Mouse (Mus musculus) A20 (cell line): ENCODE measurements around the gene Ndufc2.
"Not testable (repeated sequence)": the region's sequence is repeated elsewhere in the genome, so short reads cannot be mapped to it uniquely, and the experiment has no call there.

Experiments
- DNase-seq: peaks from one replicate; pipeline ENCODE4 v3.0.0-alpha.2; 2011; ENCODE audit warnings: low read depth, low spot score

Ndufc2 gene

DNA sequence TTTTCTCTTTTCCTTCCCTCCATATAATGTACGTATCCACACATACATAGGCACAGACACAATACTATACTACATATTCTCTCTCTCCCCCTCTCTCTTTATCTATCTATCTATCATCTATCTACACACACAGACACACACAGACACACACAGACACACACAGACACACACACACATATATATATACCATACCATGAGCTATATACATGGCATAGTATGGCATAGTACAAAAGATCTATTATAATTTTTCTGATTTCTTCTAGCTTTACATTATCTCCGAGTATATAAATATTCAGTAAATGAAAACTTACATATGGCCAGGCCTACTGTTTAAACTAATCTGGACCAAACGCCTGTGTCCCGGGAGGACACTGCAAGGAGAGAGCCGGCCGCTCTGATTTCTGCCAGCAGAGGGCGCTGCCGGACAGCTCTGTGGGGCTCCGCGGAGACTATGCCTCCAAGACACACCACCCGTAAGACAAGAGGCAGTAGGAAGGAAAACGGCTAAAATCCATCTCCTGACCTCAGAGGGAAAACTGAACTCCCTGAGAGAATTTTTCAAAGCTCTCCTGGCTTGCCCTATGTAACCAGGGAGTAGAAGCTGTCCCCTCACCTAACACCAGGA, 24.9 kb downstream of the Ndufc2 start:
- DNase-seq = peak; percentile 78

DNA sequence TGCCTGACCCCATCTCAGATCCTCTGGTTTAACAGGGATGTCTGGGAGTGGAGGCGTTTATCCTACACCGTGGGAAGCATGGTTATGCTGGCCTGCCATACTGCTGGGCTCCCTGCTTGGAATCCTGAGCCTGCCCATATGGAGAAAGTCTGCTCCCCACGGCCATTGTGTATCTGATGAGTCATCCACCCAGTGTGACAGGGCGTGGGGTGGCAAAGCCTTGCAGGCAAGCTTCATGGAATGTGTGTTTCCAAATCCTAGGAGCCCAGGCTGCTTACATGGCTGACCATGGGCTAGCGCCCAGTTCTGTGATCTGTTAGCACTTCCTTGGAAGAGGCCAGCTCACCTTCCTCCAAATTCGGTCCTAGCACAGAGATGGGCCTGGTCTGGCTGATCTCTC, 26.8 kb downstream of the Ndufc2 start:
- DNase-seq = no peak

DNA sequence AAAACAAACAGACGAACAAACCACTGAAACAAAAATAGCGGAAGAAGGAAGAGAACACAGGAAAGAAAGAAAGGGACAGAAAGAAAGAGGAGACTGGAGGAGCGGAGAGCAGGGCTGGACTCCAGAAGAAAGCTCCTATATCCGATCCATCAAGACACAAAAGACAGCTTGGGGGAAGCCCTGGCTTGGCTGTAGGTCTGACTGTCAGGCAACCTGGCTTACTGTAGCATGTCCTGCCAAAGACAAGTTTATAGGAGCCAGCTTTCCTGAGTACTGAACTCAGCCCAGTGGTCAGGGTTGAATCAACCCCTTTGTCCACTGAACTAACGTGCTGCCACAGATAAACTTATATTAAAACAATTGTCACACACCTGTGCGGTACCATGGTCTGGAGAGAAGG, 27.5 kb downstream of the Ndufc2 start:
- peak; percentile 57 for DNase-seq

DNA sequence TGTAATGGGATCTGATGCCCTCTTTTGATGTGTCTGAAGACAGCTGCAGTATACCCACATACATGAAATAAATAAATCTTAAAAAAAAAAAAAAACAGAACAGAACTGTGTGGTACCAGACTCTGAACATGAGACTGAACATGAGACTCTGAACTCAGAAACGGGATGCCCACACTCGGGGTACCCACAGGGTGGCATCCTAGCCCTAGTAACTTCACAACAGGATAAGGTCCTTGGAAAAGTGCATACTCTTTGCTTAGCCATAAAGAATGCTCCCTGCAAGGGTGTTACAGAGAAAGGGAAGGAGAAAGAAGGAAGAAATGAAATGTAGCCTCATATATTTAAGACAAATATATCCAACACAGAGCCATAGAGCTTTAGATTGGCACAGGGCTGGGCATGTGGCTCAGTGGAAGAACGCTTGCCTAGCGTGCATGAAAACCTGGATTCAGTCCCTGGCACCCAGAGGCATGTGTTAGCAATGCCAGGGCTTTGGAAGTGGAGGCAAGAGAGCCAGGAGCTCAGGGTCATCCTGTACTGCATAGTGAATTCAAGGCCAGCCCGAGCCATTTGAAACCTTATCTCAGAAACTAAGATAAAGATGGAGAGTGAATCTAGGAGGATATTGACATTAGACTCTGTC, 28.1 kb downstream of the Ndufc2 start:
- no peak for DNase-seq

DNA sequence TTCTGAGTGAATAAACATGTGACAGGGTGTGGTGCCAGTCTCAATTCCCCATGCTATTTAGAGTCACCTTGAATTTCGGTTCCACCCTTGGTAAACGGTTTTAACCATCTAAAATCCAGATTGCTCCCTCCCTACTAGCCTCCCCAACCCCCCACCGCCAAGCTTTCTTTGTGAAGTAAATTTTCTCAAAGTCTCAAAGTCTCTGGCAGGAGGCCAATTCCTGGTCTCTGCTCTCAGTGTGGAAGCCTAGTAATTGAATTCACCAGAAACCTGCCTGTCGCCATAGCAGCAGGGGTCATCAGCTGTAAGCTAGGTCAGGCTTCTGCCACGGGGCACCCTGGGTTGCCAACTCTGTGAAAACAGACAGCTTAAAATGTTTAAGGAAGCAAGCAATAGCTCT, 29.9 kb downstream of the Ndufc2 start:
- DNase-seq = peak; percentile 86

DNA sequence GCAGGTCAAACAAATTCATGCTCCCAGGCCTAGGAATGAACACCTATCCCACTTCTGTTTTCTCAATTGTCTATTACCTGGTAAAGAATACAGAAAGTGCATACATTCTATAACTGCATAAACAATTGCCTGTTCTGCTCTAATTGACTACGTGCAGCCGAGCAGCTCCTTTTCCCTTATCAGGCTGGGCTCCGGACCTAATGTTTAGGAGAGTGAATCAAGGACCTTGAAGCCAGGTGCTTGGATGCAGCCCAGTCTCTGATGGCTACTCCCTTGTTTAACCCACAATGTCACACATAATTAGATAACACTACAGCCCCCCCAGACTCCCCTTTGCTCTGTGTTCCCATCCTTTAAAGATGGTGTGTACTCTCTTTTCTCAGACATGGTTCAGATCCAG, 33.7 kb downstream of the Ndufc2 start:
- DNase-seq = not testable (repeated sequence)

DNA sequence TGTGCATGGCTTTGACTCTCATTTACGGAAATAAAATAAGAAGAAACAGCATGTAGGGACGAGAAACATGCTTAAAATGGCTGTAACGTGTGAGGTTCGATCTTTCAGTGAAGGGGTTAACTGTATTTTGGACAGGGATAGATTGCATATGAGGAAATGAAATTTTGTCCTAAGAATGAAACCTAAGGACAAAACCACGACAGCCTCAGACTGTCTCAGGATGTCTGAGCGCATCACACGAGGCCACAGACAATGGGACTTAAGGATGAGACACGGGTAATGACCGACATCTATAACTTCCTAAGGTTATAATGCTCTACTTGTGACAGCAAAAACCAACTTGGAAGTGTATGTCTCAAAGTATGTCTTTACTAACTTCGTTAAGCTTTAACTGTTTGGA, 34.7 kb downstream of the Ndufc2 start:
- no peak for DNase-seq

DNA sequence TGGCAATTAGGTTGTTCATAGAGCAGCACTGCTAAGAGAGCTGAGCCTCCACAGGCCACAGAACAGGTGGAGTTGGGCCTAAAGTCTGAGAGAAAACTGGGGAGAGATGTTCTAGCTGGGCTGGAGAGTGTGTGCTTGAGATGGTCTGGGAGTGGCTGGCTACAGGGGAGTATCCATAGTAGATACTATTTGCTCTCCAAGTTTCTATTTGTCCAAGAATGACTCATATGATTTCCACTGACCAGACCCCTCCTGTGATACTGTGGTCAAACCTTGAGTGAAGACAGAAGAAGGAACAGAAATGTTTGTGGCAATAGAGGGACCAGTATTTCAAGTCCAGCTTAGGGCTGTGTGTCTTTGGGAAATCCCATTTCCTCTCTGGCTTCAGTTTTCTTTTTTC, 39.2 kb downstream of the Ndufc2 start:
- DNase-seq = no peak

DNA sequence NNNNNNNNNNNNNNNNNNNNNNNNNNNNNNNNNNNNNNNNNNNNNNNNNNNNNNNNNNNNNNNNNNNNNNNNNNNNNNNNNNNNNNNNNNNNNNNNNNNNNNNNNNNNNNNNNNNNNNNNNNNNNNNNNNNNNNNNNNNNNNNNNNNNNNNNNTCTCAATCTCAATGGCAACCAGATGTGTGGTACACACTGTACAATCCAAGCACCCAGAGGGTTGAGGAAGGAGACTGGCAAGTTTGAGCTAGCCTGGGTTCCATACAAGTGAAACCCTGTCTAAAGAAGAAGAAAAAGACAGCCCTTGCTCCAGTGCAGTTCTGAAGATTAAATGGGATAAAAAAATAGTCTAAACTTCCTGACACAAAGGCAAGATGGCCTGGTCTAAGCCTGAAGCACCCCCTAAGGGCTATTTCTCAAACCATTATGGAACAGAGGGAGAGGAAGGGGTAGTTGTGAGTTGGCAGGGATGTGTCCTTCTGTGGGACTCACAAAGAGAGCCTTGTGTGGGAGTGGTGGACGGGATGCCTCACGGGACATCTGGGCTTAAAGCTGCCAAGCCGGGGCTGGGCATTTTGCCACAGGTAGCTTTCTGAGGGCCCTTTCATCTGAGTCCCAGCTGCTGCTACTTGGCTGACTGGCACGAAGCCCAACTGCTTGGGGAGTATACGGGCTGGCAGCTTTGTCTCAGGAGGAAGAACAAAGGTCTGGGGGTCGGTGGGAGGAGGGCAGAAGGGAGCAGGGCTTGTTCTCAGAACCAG, 46.5 kb downstream of the Ndufc2 start:
- DNase-seq = no peak

DNA sequence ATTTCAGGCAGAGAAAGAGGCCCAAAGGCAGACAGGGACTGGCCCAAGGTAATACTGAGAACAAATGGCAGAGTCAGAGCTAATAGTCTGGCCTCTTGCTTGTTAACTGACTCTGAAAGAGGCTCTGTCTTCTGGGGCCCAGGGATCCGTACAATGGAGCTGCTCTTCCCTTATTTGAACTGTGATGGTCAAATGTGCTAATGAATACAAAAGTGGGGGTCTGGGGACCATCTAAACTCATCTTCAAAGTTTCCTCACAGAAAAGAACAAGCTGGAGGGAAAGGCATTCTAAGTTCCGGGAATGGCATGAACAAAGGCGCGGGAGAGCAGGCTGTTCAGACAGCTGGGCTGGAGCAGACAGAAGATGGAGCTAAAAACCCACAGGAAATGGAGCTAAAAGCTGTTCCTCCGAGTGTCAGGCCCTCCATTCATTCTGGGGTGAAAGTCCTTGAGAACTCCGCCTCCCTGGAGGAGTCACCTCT, 47.3 kb downstream of the Ndufc2 start:
- no peak for DNase-seq

DNA sequence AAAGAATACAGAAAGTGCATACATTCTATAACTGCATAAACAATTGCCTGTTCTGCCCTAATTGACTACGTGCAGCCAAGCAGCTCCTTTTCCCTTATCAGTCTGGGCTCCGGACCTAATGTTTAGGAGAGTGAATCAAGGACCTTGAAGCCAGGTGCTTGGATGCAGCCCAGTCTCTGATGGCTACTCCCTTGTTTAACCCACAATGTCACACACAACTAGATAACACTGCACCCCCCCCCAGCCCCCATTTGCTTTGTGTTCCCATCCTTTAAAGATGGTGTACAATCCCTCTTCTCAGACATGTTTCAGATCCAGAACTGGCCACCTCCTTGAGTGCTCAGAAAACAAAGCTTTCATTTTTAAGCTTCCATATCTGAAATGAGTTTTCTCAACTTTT, 51.2 kb downstream of the Ndufc2 start, which contains the start of gene Kctd14:
TSS of gene Kctd14 (plus strand) at position 301 of the 400 bp plus-strand sequence.
- not testable (repeated sequence) for DNase-seq

DNA sequence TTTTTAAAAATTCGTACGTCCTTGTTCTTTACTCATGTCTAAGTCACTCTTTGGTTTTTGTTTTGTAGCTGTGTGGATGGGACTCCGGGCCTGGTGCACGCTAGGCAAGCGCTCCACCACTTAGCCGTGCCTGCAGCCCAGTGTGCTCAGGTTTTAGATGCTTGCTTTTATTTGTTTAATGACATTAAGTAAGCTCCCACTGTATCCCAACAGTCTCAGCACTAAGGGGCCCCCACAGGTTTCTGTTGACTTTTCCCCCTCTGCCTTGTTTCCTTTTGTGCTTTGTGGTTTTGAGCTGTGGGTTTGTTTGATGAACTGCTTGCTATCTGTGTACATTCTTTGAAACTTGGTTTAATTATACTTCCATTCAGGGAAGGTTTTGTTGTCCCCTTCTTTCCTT, 52.4 kb downstream of the Ndufc2 start:
- DNase-seq = no peak

DNA sequence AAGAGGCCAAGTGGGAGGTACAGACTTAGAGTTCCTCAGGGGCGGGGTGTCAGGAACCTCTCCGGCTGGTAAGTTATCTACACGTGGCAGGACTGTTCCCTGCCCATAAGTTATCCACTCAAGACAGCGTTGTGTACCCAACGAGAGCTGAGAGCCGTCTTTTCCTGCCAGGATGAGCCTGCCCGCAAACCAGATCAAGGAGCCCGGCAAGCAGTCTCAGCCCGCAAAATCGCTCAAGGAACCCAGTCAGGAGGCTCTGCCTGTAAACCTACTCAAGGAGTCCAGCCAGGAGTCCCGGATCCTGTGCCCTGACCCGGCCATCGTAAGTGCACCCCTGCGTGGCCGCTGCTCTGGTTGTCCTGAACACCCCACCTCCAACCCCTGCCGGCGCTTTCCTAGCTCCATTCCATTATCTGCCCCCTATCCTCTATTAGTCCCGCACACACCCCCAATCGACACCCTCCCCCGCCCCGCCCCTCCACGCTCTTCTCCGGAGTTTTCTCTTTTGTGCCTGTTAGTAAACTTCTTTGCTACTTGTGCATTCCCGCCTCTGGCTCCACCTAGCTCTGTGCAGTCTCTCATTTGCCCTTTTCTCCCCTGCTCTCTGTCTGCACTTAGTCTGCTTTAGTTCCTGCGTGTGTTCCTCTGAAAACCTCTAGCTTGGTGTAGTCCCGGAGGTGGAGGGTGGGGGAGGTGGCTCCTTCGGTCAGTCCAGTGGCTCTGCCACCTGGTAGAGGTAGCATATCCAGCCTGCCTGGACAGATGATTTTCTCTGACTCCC, 53.5 kb downstream of the Ndufc2 start:
- peak; percentile 23 for DNase-seq

DNA sequence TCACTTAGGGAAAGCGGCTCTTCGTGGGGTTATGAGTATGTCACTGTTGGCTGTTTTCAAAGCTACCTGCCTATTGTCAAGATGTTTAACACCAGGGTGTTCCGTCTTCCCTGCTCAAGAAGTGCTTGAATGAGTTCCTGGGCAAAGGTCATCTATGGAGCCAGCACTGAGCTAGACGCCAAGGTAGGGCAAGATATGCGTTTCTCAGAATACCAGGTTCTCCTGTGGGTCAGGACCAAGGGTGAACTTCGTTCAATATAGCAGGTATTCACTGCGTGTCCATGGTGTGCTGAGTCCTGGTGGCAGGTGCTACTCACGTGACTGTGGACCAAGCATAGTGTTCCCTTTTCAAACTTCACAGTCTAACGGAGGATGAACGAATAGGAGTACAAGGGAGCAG, 55.0 kb downstream of the Ndufc2 start:
- no peak for DNase-seq

DNA sequence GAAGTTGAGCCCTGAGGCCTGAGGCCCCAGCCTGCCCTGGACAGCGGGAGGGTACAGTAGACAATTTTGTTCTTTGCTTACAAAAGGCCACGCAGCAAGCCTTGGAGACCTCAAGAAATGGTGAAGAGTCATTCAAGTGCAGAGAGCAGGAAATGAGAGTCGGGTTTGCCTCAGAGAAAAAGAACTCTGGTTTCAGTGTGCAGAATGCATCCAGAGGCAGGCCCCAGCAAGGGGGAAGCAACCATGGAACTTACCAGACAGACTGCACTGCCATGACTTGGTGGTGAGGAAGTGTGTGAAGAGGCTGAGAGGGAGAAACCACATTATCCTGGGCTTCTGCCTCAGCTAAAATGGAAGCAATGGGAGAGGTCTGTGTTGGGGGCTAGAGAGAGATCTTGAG, 55.8 kb downstream of the Ndufc2 start:
- DNase-seq = no peak
